Mouse (Mus musculus): ENCODE data around the gene Ssh2.
A peak's percentile ranks its signal among the peaks of the same experiment; 100 is the strongest.

Gene Ssh2

GRCm38 (mm10) chr11:77465111-77465510 lies 249.0 kb downstream of the Ssh2 start:
- no peak for DNase-seq

- no peak for DNase-seq
Measured at GRCm38 (mm10) chr11:77466544-77466943, 250.5 kb downstream of the Ssh2 start.

DNA sequence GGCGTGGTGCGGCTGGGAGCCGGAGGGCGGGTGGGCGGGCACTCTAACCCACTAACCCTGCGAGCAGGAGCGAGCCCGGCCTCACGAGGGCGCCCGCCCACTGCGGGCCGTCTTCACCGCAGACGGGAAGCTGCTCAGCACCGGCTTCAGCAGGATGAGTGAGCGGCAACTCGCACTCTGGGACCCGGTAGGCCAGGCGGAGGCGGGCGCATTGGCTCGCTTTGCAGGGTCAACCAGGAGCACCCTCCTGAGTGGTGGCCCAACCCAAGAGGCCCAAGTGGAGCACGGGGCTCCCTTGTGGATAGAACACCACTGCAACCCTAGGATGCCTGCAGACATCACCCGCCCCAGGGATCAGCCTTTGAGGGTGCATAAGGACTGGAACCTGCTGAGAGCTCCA lies 251.1 kb downstream of the Ssh2 start:
- peak; percentile 70 to 80 for DNase-seq

DNA sequence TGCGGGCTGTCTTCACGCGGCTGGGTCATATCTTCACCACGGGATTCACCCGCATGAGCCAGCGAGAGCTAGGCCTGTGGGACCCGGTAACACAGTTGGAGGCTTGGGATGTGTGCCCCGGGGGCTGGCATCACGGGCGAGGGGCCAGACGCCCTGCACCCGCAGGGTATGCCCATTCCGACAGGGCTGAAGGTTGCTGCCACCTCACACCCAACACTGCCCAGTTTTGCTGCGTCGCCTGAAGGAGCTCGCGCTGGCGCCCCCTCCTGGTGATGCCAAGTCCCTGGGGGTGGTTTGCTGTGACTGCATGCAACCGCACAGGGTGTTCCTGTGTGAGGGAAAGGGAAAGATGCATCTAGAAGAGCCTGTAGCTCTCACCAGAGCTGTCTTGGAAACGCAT lies 251.7 kb downstream of the Ssh2 start:
- peak; percentile 80 to 84 for DNase-seq

DNA sequence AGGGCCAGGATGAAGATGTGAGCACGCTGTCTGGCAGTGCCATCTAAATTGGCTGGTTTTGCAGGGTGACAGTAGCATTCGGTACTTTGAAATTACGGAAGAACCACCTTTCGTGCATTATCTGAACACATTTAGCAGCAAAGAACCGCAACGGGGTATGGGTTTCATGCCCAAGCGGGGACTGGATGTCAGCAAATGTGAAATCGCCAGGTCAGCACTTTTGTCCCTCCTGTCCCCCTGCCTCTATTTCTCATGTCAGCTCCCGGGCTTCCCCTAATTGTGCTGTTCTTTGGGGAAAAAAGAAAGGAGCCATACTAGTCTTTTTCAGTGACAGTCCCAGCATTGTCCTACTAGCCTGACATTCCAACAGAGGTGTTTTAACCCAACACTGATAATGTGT lies 252.3 kb downstream of the Ssh2 start:
- no peak for DNase-seq

DNA sequence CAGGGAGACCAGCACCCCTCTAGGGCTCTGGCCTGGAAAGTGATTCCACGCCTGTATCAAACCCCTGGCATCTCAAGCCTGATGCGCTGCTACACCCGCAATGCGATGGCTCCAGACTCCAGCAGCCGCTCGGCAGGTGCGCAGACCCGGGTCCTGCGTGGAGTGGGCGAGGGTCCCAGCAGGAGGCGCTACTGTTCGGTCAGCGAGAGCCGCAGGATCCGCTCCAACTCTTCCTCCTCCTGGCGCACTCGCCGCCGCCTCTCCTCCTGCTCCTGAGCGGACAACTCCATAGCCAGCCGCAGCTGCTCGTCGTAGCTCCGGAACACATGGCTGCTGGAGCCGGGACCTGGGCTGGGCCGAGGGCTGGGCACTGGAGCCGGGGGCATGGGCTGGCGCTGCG lies 255.3 kb downstream of the Ssh2 start:
- DNase-seq, result no peak

DNA sequence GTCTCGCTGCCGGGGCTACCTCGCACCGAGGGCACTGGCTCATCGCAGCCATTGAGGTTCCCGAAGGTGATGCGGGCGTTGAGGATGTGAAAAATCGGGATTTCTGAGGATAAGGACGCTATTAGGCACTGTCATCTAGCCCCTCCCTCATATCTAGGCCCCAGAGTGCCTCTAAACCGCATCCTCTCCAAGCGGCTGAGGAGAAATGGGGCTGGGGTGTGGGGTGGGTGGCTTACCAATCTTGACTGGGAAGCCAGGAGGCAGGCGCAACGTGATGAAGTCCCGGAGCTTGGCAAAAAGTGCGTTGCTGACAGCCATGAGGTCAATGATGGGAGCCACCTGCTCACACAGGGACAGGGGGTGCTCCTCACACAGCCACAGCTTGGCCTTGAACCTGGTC lies 256.7 kb downstream of the Ssh2 start:
- no peak for DNase-seq

DNA sequence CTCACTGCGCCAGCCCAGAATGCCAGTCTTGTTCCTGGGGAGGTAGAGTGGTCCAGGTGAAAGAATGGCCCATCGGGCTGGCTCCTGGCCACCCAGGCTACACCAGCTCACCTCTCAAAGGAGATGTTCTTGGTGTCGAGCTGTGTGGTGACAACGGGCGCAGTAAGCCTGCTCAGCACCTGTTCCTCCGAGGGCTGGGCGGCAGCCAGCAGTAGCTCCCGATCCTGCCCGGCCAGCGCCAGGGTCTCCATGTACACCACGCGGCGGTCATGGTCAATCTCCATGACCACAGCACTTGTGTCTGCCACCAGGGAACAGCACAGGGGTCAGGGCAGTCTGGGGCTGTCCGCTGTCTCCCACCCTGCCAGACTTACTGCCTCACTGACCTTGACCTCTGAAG lies 260.1 kb downstream of the Ssh2 start:
- no peak for DNase-seq

DNA sequence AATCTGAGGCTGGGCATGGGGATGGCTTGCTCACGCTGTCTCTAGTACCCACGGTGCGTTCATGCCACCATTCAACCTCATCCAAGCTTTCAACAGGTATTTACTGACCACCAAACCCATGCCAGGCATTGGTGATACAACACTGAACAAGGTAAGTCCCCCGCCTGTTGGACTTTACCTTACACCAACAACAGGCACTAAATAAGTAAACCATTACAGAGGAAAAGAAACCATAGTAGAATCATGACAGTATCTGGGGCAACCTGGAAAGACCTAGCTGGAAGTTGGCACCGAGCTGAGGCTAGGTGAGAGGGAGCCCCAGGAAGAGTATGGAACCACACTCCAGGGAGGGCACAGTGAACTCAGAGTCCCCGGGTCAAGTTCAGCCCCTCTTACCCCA lies 260.8 kb downstream of the Ssh2 start:
- no peak for DNase-seq

- DNase-seq, result peak in 1 of 2 experiments; percentile 48
Measured at GRCm38 (mm10) chr11:77483043-77483442, 267.0 kb downstream of the Ssh2 start.

DNA sequence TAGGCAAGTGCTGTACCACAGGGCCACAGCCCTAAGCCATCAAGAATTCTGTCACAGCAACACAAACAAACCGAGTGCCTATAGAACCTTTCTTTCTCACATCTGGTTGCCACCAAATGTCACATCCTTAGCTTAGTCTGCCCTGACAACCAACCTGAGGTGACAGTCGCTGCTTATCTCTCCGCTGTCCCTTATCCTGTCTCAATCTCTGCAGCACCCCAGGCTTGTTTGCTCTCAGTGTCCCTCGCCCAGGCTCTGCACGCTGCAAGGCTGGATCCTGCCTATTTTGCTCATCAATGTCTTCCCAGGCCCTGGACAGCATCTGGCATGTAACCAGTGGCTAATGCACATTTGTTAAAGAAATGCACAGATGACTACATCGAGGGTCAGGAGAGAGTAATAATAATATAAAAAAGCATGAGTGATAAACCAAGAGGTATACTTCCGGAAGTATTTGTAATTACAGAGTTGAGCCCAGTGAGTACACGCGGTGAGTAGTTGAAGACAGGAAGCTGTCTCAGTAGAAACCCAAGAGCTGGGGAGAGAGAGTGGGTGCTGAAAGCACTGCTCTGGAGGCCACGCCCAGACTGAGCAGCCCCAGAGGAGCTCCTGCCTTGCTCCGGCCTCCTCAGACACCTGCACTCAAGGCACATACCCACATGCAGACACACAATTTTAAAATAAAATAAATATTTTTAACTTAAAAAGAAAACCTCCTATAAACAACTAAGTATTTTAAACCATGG lies 267.6 kb downstream of the Ssh2 start:
- DNase-seq, result no peak

DNA sequence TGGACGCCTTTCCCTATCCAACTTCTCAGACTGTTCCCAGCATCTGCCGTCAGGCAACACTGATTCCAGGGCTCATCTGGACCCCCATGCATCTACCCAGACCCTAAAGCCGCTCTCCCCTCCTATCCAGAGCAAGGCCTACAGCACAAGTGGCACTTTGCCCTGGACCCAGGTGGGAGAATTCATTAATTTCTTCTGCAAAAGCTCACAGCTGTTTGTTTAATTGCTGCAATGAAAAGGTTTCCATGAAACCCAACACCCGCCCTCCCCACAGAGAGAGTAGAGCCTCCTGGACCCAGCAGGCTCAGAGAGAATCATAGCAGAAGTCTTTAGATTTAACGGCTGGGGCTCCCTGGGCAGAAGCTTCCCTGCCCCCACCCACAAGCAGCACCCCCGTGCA lies 269.1 kb downstream of the Ssh2 start:
- DNase-seq, result peak; percentile 69 to 70

- DNase-seq, result peak; percentile 82 to 88
Measured at GRCm38 (mm10) chr11:77486798-77487197, 270.7 kb downstream of the Ssh2 start.

DNA sequence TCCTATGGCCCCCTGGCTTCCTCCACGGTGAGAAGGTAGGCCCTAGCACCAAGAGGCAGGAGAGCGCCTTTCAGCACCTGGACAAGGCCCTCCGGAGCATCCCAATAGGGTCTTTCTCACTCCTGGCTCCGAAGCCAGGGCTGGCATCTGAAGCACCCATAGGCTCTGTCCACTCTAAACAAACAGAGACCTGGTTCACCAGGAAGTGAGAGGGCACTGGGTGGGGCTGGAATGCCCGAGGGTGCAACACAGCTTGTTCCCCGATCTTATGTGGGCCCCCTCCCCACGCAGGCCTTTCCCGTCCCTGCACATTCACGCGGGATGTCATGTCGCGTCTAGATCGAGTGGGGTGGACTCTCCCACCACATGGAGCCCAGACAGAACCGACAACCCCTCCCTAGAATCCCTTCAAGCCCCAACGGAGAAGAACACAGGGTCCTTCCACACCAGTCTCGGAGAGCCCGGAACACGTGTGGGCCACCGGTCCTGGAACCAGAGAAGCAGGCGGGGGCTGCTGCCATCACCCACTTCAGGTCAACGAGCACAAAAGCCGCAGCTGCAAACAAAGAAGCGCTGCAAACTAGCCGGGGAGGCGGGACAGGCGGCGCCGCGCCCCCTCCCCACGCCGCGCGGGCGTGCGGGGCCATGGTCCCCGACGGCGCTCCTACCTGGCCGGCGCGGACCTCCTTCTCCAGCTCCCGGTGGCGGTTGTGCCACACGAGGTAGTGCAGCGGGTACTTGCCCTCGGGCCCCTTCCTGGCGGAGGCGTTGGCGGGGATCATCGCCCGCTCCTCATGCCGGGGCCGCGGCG lies 272.9 kb downstream of the Ssh2 start:
- peak; percentile 50 to 55 for DNase-seq

DNA sequence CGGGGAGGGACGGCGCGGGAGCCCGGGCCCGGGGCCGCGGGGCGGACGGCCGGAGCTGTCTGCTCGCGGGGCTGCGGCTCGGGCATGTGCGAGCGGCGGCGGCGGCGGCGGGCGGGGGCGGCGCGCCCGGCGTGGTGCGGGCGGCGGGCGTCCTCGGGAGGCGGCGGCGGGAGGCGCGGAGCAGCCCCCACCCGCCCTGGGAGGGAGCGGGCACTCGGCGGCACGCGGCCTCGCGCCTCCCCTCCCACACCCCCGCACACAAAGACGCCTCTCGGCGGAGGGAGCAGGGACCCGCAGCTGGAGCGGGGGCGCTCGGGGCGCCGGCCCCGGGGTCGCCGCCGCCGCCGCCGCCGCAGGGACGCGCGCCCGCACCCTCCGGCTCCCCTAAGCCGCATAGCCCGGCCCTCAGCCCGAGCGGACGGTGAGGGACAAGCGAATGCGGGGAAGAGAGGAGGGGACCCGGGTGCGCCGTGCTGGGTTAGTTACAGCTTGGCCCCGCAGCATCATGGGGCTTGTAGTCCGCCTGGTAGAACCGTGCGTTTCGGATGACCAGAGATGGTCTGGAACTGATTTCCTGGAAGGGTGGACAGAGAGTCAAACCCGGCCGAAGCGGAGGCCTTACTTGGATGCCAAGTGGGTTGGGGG lies 273.6 kb downstream of the Ssh2 start, which contains the start of gene Ankrd13b:
Gene Ankrd13b (minus strand): TSS at position 88 of the 645 bp plus-strand sequence.
- peak; percentile 90 to 92 for DNase-seq

DNA sequence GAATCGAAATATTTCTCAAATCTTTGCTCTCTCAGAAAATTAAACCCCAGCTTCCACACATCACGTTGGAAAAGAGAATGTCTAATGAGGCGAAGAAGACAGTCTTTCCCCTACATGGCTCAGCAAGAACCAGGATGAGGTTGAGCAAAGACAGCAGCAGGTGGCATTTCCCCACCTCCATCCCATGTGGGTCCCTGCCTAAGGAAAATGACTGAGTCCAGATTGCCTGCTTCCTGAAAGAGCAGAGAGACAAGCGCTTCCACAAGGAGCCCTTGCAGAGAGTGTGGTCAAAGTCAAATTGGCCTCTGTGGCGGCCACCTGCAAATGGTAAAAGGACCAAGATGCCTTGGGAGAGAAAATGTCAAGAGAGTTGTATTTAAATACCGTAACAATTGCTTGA lies 274.4 kb downstream of the Ssh2 start:
- no peak for DNase-seq

GRCm38 (mm10) chr11:77491123-77491501 lies 275.0 kb downstream of the Ssh2 start:
- DNase-seq, result peak; percentile 98 to 99

DNA sequence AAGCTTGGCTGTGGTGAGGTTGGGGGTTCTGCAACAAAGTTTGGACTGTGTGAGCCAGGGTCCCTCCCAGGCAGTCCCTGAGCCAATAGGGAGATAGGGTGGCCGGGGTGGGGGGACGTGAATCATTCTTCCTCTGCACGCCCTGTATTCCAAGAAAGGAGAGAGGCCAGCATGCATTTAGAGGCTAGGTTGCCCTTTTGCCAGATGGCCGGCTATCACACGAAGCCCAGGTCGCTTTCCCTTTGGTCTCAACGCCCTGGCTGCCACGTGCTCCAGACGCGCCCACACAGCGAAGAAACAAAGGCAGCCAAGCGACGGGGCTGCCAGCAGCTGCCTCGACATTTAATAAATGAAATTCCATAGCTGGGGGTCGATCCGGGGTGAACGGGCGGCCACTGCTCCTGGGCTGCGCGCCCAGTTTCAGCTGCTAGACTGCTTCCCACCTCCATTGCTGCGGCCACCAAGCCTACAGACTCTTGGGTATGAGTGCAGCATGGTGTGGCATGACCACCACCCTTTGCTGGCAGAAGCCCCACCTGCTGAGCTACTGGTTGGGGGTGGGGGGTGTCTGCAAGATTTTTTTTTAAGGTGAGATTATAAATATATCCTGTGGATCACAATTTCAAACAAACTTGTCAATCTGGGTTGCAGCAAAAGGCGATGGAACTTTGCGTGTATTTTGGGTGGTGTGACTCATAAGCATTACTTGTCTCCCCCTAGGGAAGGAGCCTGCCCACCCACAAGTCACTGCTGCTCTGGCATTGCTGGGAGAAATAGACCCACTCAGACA lies 275.6 kb downstream of the Ssh2 start:
- DNase-seq, result peak; percentile 80

GRCm38 (mm10) chr11:77492311-77492871 lies 276.3 kb downstream of the Ssh2 start:
- DNase-seq, result peak; percentile 68

- peak; percentile 93 to 98 for DNase-seq
Measured at GRCm38 (mm10) chr11:77492911-77493332, 276.8 kb downstream of the Ssh2 start.

DNA sequence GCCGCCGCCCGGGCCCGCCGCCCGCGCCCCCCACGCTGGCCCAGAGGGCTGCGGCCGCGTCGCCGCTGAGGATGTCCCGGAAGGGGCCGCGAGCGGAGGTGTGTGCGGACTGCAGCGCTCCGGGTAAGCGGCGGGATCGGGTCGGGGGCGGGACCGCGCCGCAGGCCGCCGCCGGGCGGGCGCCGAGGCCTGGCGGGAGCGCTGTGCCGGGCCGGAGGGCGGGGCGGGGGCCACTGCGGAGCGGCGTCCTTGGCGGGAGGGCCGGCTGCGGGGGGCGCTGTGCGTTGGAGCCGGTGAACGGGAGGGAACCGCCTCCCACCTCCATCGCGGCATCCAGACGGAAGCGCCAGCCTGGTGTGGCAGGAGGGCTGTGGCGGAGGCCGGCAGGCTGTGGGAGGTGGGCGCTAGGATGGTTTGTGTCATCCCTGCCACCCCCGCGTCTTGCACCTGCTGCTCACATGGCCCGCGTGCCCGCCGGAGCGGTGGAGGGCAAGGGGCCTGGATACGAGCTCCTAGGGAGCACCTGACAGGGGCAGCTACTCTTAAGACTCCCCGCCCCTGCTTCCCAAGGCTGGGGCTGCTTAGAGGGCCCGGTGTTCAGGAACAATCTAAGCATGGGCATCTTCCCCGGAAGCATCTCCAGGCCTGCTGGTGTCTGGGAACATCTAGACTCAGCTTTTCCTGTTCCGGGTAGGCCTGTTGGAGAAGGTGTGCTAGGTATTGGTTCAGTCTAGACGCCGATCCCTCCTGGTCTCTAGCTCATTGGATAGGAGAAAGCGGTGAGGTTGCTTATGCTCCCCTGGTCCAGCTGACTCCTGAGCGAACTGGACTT lies 277.6 kb downstream of the Ssh2 start, which contains the start of gene Git1:
Gene Git1 (plus strand): TSS at position 51 of the 832 bp plus-strand sequence.
- peak; percentile 71 to 76 for DNase-seq

Data from cerebellum, postnatal 10 days (tissue).